8 mouse cellular contexts compared by ENCODE assay signal in the genomic region with DNA sequence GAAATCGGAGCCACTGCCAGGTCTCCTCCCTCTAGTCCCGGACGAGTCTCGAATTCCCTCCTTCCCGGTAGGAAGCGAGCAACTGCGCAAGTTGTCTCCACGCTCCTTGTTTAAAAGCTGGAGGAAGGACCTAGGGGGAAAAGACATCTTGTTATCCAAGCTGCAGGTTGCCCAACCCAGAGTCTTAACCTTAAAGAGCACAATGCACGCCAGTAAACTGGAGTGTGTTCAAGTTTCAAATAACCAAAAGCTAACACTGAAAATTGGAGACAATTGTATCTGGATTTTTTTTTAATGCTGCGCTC. TPM values are rescaled to one million over a fixed set of nuclear protein-coding genes. Genes with fewer than 3 reads are reported as not detected.
A peak's percentile ranks its signal among the peaks of the same experiment; 100 is the strongest.
DNase-seq lines count a peak whose midpoint lies in the region; ATAC-seq and TF ChIP-seq lines count a peak whose summit lies in the region.

No protein-coding gene starts in this region.

- peak overlapping the region; percentile 85 for H3K27ac ChIP-seq in lung, embryonic 16.5 days (ENCODE audit: low read length)
- peak overlapping the region; percentile 78; the same call in 1 of the 2 replicates for H3K27ac ChIP-seq in forebrain, embryonic 12.5 days
- H3K27ac ChIP-seq in limb, embryonic 14.5 days (replicated peaks; ENCODE audit: low read depth, low read length) = no peak overlapping the region
- H3K27ac ChIP-seq in small intestine, adult 2 months (ENCODE audit: insufficient read depth, low read depth, low read length) = no peak overlapping the region

- no peak for TF ChIP-seq CTCF in small intestine, adult 2 months (IDR thresholded peaks at IDR 0.05; ENCODE audit: extremely low read depth, insufficient read length, insufficient replicate concordance, low read depth, low read length)

- no peaks in the 10 kb centered on the region for H3K9me3 ChIP-seq in lung, embryonic 16.5 days (ENCODE audit: control insufficient read depth, low read length)
- H3K9me3 ChIP-seq in forebrain, embryonic 12.5 days = 0 out of 2 replicates have a peak, but pooled peaks cover 3% of the 10 kb centered on the region
- H3K9me3 ChIP-seq in limb, embryonic 14.5 days (ENCODE audit: control insufficient read depth, low read length) = no peaks in the 10 kb centered on the region

- 3% methylated on average over 10 of the region's 10 CpGs for WGBS in lung, embryonic 16.5 days
- WGBS in forebrain, embryonic 12.5 days = 5% methylated on average over 10 of the region's 10 CpGs
- 5% methylated on average over 10 of the region's 10 CpGs for WGBS in limb, embryonic 14.5 days
- 4% methylated on average over 10 of the region's 10 CpGs for WGBS in small intestine, adult 2 months

- no peaks in the 10 kb centered on the region for H3K36me3 ChIP-seq in lung, embryonic 16.5 days (ENCODE audit: control insufficient read depth, insufficient read depth, low read length)
- H3K36me3 ChIP-seq in forebrain, embryonic 12.5 days (replicated peaks) = no peaks in the 10 kb centered on the region
- no peaks in the 10 kb centered on the region for H3K36me3 ChIP-seq in limb, embryonic 14.5 days (ENCODE audit: control insufficient read depth, insufficient read depth, low read length)
- H3K36me3 ChIP-seq in small intestine, adult 2 months (ENCODE audit: control insufficient read depth, insufficient read depth, low read length) = no peaks in the 10 kb centered on the region; the same call in 1 of the 2 replicates

- peak overlapping the region; percentile 60 for H3K4me3 ChIP-seq in lung, embryonic 16.5 days (ENCODE audit: low read length)
- H3K4me3 ChIP-seq in forebrain, embryonic 12.5 days (replicated peaks) = peak overlapping the region; percentile 70
- peak overlapping the region; percentile 71 for H3K4me3 ChIP-seq in limb, embryonic 14.5 days (replicated peaks; ENCODE audit: low read length)
- peak overlapping the region; percentile 45 for H3K4me3 ChIP-seq in small intestine, adult 2 months (ENCODE audit: low read depth, low read length)

- peak overlapping the region; percentile 64 for H3K9ac ChIP-seq in lung, embryonic 16.5 days (ENCODE audit: low read length)
- H3K9ac ChIP-seq in forebrain, embryonic 12.5 days = peak overlapping the region; percentile 77; the same call in 1 of the 2 replicates
- H3K9ac ChIP-seq in limb, embryonic 14.5 days (ENCODE audit: low read depth, low read length, severe bottlenecking) = peak overlapping the region; percentile 68

- DNase-seq in lung, postnatal 4 days = no peak
- DNase-seq in limb, embryonic 14.5 days (ENCODE audit: low spot score) = no peak
- no peak for DNase-seq in thymus, adult 18-20 months
- no peak for DNase-seq in frontal cortex, postnatal 25 days (ENCODE audit: low spot score in 2 of 2)
- DNase-seq in kidney, adult 18-20 months = no peak

- ATAC-seq in lung, embryonic 16.5 days (ENCODE audit: low read depth) = no peak
- no peak; the same call in 1 of the 2 replicates for ATAC-seq in forebrain, embryonic 12.5 days (ENCODE audit: low FRiP score)
- no peak for ATAC-seq in limb, embryonic 14.5 days (ENCODE audit: low FRiP score, low read depth)

- H3K4me2 ChIP-seq in lung, embryonic 16.5 days (ENCODE audit: low read depth, low read length) = peak overlapping the region; percentile 82
- peak overlapping the region; percentile 97 for H3K4me2 ChIP-seq in forebrain, embryonic 12.5 days
- H3K4me2 ChIP-seq in limb, embryonic 14.5 days (replicated peaks; ENCODE audit: low read depth, low read length, severe bottlenecking) = peak overlapping the region; percentile 95

- H3K4me1 ChIP-seq in lung, embryonic 16.5 days (replicated peaks; ENCODE audit: control insufficient read depth, insufficient read depth, low read length) = peaks cover 6% of the 10 kb centered on the region; the same call in 1 of the 2 replicates
- H3K4me1 ChIP-seq in forebrain, embryonic 12.5 days = peaks cover 24% of the 10 kb centered on the region
- peaks cover 2% of the 10 kb centered on the region; the same call in 1 of the 2 replicates for H3K4me1 ChIP-seq in limb, embryonic 14.5 days (ENCODE audit: control insufficient read depth, insufficient read depth, low read length)
- H3K4me1 ChIP-seq in small intestine, adult 2 months (ENCODE audit: control insufficient read depth, insufficient read depth, insufficient read length, low read length) = peaks cover 10% of the 10 kb centered on the region; the same call in 1 of the 2 replicates

- H3K27me3 ChIP-seq in lung, embryonic 16.5 days (ENCODE audit: control insufficient read depth, insufficient read depth, low read depth, low read length) = peaks cover 5% of the 10 kb centered on the region; the same call in 1 of the 2 replicates
- H3K27me3 ChIP-seq in forebrain, embryonic 12.5 days = peaks cover 13% of the 10 kb centered on the region
- H3K27me3 ChIP-seq in limb, embryonic 14.5 days (ENCODE audit: control insufficient read depth, insufficient read depth, low read length) = no peaks in the 10 kb centered on the region; the same call in 1 of the 2 replicates
- no peaks in the 10 kb centered on the region for H3K27me3 ChIP-seq in small intestine, adult 2 months (ENCODE audit: control insufficient read depth, insufficient read depth, low read length)

- TF ChIP-seq POLR2A in limb, embryonic 14.5 days (IDR thresholded peaks at IDR 0.05; ENCODE audit: borderline replicate concordance, extremely low read depth, insufficient read depth, insufficient read length) = no peak; the same call in 1 of the 2 replicates
- peak; percentile 4; the same call in 1 of the 2 replicates for TF ChIP-seq POLR2A in small intestine, adult 2 months (IDR thresholded peaks at IDR 0.05; ENCODE audit: low read depth, low read length)

RNA-seq across cellular contexts. Expression of a gene that starts 0.3 kb away (rescaled TPM):
- 13.3 and 14.7 TPM in 2 replicates for polyA plus RNA-seq in lung, embryonic 16.5 days (2015; fragmentation: Nextera tagmentation; extraction: Ambion mirVana)
- polyA plus RNA-seq in forebrain, embryonic 12.5 days (2016; fragmentation: Nextera tagmentation; extraction: Ambion mirVana) = 7.2 TPM in 2 replicates
- 14.3 TPM in 2 replicates for polyA plus RNA-seq in limb, embryonic 14.5 days (2012; rRNA removed)
- polyA plus RNA-seq in limb, embryonic 14.5 days (2014; fragmentation: Nextera tagmentation; extraction: Ambion mirVana) = 10.7 and 11.5 TPM in 2 replicates
- polyA plus RNA-seq in small intestine, adult 2 months (2012; rRNA removed) = 6.0 and 13.1 TPM in 2 replicates

RNA-seq across cellular contexts. Expression of a gene that starts 55.9 kb away (rescaled TPM):
- polyA plus RNA-seq in lung, embryonic 16.5 days (2015; fragmentation: Nextera tagmentation; extraction: Ambion mirVana) = 11.7 TPM in 2 replicates
- polyA plus RNA-seq in forebrain, embryonic 12.5 days (2016; fragmentation: Nextera tagmentation; extraction: Ambion mirVana) = 23.1 and 24.1 TPM in 2 replicates
- polyA plus RNA-seq in limb, embryonic 14.5 days (2012; rRNA removed) = 23.8 and 27.6 TPM in 2 replicates
- polyA plus RNA-seq in limb, embryonic 14.5 days (2014; fragmentation: Nextera tagmentation; extraction: Ambion mirVana) = 28.2 and 30.6 TPM in 2 replicates
- polyA plus RNA-seq in small intestine, adult 2 months (2012; rRNA removed) = 11.7 and 18.8 TPM in 2 replicates

Comparison
In these comparisons a context has a peak if more than half of its experiments do, and no peak if none do; other contexts are left out.
1. H3K27ac ChIP-seq: peak in lung, embryonic 16.5 days (single experiment) and forebrain, embryonic 12.5 days (single experiment); none in limb, embryonic 14.5 days (single experiment) and small intestine, adult 2 months (single experiment).
2. Peak in every context shown above with its lines, with median percentiles within 50 percentile points of each other: H3K4me2 ChIP-seq, H3K4me3 ChIP-seq and H3K9ac ChIP-seq.